Mouse (Mus musculus) spleen, adult 12 weeks (tissue): ENCODE data around the gene Olfr351.

Experiments
- DNase-seq: peaks from one replicate; pipeline ENCODE4 v3.0.0; 2022; ENCODE audit warnings: low spot score

The Olfr351 gene

DNA sequence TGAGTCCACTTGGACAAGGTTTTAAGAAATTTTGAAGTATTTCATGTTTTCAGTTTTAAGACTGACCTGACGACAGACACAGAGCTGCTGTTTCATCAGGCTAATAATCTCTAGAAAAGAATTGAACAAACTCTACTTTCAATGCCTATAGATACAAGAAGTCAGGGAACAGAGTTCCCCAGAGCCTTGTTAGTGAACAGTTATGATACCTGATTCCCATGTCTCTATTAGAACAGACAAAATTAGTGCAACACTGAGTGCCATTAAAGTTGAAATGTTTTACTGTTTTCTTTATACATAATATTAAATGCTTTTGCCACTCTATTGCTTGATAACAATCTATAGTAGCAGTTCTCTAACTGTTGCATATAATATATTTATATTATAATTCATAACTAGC, at the start of gene Olfr351:
Gene Olfr351, minus strand, starts transcription at position 101 of the 400 bp plus-strand sequence.
- DNase-seq = no peak

DNA sequence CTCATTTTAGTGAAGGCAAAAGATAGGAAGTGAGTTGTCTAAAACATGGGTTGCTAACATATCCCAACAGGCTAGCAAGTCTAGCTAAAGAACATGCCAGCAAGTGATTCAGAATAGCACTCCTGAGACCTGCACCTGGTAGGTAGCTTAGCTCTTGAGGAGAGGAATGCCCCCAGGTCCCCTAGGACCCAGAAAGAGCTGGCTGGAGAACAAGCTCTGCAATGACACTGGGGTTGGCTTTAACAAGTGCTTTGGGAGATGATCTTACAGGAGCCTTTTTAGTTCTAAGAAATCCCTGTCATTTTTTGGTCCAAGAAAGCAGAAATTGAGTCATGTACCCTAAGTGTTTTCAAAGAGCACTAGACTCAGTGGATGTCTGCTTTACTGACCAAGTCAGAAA, 42.9 kb upstream of the Olfr351 start, which contains the start of gene Olfr354:
Gene Olfr354, plus strand, starts transcription at position 301 of the 400 bp plus-strand sequence.
- no peak for DNase-seq

GRCm38 (mm10) chr2:36897114-36897513, 34.7 kb upstream of the Olfr351 start:
- DNase-seq = no peak

DNA sequence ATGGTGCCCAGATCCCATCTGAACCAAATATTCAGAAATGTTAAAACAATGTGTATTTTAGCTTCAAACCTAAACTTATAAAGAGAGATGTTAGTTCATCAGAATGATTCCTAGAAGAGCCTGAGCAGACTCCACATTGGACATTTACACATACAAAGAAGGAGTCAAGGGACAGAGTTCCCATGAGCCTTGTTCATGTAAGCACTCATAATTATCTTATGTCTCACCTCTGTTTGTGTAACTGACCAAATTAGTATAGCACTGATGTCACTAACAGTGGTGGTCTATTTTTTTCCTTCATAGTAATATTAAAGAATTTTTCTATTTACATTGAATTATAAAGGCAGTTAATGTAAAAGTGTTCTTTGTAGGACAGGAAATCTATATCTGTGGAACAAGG, 30.4 kb upstream of the Olfr351 start, which contains the start of gene Olfr353:
Gene Olfr353, minus strand, starts transcription at position 101 of the 400 bp plus-strand sequence.
- DNase-seq = no peak

DNA sequence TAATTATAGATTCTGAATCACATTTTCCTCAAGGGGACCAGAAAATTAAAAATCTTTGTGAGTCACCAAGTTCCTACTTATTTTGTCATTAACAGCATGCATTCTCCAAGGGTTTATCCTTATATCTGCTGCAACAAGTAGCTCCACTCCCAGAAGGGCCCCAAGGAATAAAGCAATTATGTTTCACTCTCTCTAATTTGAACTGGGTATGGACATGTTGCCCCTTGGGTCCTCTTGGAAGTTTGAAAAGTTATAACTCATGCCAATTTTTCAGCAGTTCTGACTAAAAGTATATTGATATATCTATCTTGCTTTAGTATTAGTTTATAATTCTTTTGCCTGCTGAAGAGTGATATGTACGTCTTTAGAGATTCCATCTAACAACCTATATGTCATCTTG, 5.7 kb upstream of the Olfr351 start, which contains the start of gene Olfr352:
Gene Olfr352, plus strand, starts transcription at position 301 of the 400 bp plus-strand sequence.
- DNase-seq = no peak

GRCm38 (mm10) chr2:36846010-36846409, 16.4 kb downstream of the Olfr351 start, which contains the start of gene Olfr350:
TSS of gene Olfr350 (plus strand) at chr2:36846310.
- no peak for DNase-seq

DNA sequence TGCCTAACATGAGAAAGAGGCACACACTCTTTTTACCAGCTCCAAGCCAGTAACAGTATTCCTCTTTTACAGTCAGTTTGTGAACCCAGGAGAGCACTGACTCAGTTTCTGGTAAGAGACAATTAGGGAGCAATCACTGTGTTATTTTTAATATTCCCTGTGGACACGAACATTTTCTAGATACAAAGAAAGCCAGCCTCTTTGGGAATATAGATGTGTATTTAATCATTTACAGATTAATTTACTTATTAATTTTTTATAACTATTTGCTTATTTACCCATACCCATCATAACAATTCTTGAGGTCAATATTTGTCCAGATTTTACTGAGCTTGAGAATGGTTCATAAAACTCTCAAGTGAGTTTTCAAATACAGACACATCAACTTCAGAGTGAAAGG, 45.5 kb downstream of the Olfr351 start, which contains the start of gene Olfr3:
Gene Olfr3, minus strand, starts transcription at position 101 of the 400 bp plus-strand sequence.
- DNase-seq = no peak
